Mouse (Mus musculus) kidney, adult 2 months (tissue): ENCODE data around the gene Il5ra. TPM values are rescaled to one million over a fixed set of nuclear protein-coding genes. Genes with fewer than 3 reads are reported as not detected.

Source experiments
- DNase-seq: peaks from one replicate; pipeline ENCODE4 v3.0.0; 2021
- H3K27ac ChIP-seq: fragments of 200-500 bp; 2 replicates; pipeline ENCODE4 v1.5.1; 2012; ENCODE audit warnings: low read depth, low read length, control low read depth, inconsistent platforms; ENCODE audit not compliant: insufficient read depth
- H3K27me3 ChIP-seq: fragments of 200-500 bp; replicated peaks from 2 replicates; pipeline ENCODE4 v1.6.1; 2012; ENCODE audit warnings: mild to moderate bottlenecking, moderate library complexity, low read length, inconsistent platforms; ENCODE audit not compliant: control insufficient read depth, insufficient read depth
- H3K36me3 ChIP-seq: fragments of 200-500 bp; 2 replicates; pipeline ENCODE4 v1.6.1; 2012; ENCODE audit warnings: mild to moderate bottlenecking, moderate library complexity, low read length, inconsistent platforms; ENCODE audit not compliant: control insufficient read depth, insufficient read depth
- H3K4me1 ChIP-seq: fragments of 200-500 bp; 2 replicates; pipeline ENCODE4 v1.6.1; 2011; ENCODE audit warnings: low read length; ENCODE audit not compliant: control insufficient read depth, insufficient read depth
- H3K4me3 ChIP-seq: fragments of 200-500 bp; 2 replicates; pipeline ENCODE4 v1.5.1; 2011; ENCODE audit warnings: mild to moderate bottlenecking, low read depth, low read length, control low read depth; ENCODE audit not compliant: insufficient read depth
- CTCF ChIP-seq: fragments of 200-500 bp; conservative IDR thresholded peaks from 2 replicates; pipeline ENCODE4 v1.5.1; 2011; ENCODE audit warnings: low read depth, mild to moderate bottlenecking, control low read depth, low read length, moderate library complexity, mixed read lengths; ENCODE audit not compliant: insufficient read depth, insufficient read length
- POLR2A ChIP-seq: fragments of 200-500 bp; IDR thresholded peaks from one replicate; pipeline ENCODE4 v1.6.1; 2011; ENCODE audit warnings: low read depth, low read length, control low read depth
- WGBS: fragments of 180-500 bp; shearing (Covaris S2); methylation state at CpG from one replicate; pipeline ENCODE4 v1.1.7; 2018; 5-methylcytosine and 5-hydroxymethylcytosine counted together
- polyA plus RNA-seq: library from polyadenylated mRNA; depleted of rRNA; stranded (reverse); fragments of >200 nt; gene quantifications from 2 replicates; pipeline ENCODE4 v1.2.3, GENCODE M21; 2012

The Il5ra gene
- polyA plus RNA-seq, 1 experiment: 0.94 TPM

DNA sequence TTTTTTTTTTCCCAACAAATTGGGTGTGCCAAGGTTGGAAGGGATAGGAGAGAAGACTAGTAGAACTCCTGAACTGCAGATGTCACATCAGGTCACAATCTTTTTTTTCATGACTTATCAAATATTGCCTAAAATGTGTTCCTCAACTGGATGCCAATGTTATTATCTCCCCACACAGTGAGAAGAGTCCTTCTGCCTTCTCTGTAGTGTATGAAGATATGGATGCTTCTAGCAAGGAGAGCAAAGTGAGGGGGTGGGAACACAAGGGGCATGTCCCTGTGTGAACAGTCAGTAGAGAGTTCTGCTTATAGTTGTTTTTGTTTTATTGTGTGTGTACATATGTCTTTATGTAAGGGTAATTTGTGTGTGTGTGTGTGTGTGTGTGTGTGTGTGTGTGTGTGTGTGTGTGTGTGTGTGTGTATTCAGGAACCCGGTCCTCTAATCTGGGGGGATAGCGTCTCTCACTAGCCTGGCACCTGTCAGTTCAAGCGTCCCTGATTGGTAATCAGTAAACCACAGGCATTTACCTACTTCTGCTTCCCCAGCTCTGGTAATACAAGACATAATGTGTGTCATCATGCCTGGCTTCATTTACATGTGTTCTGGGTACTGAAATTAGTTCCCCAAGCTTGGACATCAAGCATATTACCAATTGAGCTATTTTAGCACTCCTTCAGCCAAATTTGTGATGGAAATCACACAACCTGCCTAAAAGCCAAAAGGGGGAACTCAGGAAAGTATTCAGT, 11.8 kb upstream of the Il5ra start:
- no peak for DNase-seq
- no peaks in the 10 kb centered on the region for H3K36me3 ChIP-seq
- 78% methylated on average over 3 of the region's 3 CpGs for WGBS
- no peaks in the 10 kb centered on the region for H3K27me3 ChIP-seq
- H3K4me1 ChIP-seq: no peaks in the 10 kb centered on the region
- no peak for TF ChIP-seq POLR2A
- no peak for TF ChIP-seq CTCF
- no peak overlapping the region for H3K4me3 ChIP-seq
- H3K27ac ChIP-seq: no peak overlapping the region

DNA sequence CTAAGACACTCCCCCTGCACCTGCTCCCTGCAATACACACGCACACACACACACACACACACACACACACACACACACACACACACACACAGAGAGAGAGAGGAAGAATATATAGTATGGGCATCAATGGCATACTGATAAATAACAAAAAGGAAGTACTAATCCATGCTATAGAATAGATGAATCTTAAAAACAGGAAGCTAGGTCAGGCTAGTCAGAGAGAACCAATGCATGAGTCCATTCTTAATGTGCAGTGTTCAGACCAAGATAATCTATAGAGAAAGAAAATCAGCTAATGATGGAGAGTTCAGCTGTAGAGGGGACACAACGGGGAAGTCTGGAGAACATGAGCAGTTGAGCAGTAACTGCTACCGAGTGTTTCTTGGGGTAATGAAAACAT, 9.5 kb upstream of the Il5ra start:
- 83% methylated on average over 3 of the region's 3 CpGs for WGBS
- TF ChIP-seq POLR2A: no peak
- TF ChIP-seq CTCF: no peak
- Histone ChIP-seq H3K27me3 (no peaks in the 10 kb centered on the region), H3K27ac (no peak overlapping the region), H3K4me3 (no peak overlapping the region), H3K4me1 (no peaks in the 10 kb centered on the region), H3K36me3 (no peaks in the 10 kb centered on the region)
- DNase-seq: no peak

DNA sequence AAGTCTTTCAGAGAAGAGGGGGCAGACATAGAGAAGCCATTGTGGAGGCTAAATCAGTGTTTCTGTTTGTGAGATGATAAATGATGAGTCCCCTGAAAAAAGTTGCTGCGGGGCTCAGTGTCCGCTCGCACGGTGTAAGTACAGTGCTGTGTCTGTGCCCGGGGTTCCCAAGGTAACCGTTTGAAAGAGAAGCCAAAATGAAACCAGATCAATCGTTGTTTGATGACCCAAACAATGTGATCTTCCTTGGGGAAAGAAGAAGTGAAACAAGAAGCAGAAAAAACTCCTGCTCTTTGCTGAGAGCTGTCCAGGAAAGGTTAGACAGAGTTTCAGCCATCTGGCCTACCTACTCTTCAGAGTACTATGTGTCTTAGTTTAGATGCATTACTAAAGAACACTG, 1.5 kb upstream of the Il5ra start:
- no peaks in the 10 kb centered on the region for H3K4me1 ChIP-seq
- no peaks in the 10 kb centered on the region for H3K36me3 ChIP-seq
- TF ChIP-seq CTCF (no peak), POLR2A (no peak)
- DNase-seq: no peak
- no peak overlapping the region for H3K27ac ChIP-seq
- H3K4me3 ChIP-seq: no peak overlapping the region
- 69% methylated on average over 7 of the region's 7 CpGs for WGBS
- H3K27me3 ChIP-seq: no peaks in the 10 kb centered on the region

DNA sequence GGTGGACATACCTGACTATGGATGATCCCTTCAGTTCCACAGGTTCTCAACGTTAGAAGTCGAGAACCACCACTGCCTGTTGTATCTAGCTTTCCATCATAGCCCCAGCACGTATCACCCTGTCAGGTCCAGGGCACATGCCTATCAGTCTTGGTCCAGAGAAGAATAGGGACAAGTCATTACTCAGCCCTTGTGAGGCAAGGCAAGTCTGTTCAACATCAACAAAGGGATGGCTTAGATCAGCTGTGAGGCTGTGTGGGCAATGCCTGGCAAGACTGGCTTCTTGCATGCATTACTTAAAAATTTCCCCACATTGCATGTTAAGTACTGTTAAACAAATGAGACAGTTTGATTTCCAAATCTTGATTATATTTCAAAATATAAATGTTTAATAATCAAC, 1.0 kb downstream of the Il5ra start:
- no peaks in the 10 kb centered on the region for H3K4me1 ChIP-seq
- no peaks in the 10 kb centered on the region for H3K27me3 ChIP-seq
- H3K4me3 ChIP-seq: no peak overlapping the region
- H3K27ac ChIP-seq: no peak overlapping the region
- H3K36me3 ChIP-seq: no peaks in the 10 kb centered on the region
- DNase-seq: no peak
- 85% methylated on average over 3 of the region's 3 CpGs for WGBS
- TF ChIP-seq CTCF (no peak), POLR2A (no peak)

DNA sequence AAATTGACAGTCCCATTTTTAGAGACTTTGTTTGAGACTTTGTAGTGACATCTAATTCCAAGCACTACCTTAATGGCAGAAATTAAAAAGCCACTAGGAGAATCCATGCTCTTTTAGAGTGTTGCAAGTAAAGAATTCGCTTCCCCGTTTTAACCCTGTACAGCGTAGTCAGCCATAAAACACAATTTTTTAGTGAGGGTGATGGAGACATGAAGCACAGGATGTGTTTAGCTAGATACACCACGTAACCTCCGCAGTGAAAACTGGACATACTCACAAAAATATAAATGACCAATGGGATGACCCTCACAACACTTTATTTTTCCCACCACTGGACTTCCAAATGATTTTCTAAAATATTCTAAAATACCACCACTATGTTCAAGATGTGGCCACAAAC, 1.6 kb downstream of the Il5ra start:
- Histone ChIP-seq H3K27me3 (no peaks in the 10 kb centered on the region), H3K4me3 (no peak overlapping the region), H3K27ac (no peak overlapping the region), H3K36me3 (no peaks in the 10 kb centered on the region), H3K4me1 (no peaks in the 10 kb centered on the region)
- TF ChIP-seq POLR2A: no peak
- no peak for TF ChIP-seq CTCF
- 92% methylated on average over 5 of the region's 5 CpGs for WGBS
- no peak for DNase-seq

DNA sequence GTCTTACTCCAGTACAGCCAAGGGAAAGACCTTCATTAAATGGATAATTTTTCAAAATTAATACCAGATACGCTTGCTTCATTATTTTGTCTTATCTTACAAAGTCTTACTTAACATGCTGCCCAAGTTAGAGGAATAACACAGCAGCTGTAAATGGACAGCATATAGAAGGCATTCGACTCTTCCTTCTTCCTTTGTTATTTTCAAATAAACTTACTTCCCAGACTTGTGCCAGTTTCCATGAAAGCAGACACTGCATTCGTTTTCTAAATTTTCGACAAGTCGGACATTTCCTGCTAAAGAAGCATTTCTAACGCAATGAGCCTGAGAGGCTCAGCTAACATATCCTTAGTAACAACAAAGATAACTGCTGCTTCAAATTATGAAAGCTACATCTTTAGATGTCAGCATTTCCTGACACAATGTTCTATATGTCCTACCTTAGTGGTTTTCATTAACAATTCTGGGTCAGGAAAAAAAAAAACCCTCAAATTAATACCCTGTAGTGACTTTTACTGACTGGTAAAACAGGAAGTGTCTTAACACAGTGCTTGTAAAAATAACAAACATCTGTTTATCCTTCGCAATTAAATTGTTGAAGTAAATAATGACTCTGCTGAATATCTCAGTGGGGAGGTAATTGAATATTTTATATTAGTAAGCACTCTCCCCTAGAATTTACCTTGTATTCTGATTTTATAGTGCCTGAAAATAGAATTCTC, 3.0 kb downstream of the Il5ra start:
- Histone ChIP-seq H3K4me3 (no peak overlapping the region), H3K27ac (no peak overlapping the region), H3K4me1 (no peaks in the 10 kb centered on the region), H3K36me3 (no peaks in the 10 kb centered on the region), H3K27me3 (no peaks in the 10 kb centered on the region)
- no peak for DNase-seq
- TF ChIP-seq POLR2A (no peak), CTCF (no peak)
- 67% methylated on average over 7 of the region's 7 CpGs for WGBS

DNA sequence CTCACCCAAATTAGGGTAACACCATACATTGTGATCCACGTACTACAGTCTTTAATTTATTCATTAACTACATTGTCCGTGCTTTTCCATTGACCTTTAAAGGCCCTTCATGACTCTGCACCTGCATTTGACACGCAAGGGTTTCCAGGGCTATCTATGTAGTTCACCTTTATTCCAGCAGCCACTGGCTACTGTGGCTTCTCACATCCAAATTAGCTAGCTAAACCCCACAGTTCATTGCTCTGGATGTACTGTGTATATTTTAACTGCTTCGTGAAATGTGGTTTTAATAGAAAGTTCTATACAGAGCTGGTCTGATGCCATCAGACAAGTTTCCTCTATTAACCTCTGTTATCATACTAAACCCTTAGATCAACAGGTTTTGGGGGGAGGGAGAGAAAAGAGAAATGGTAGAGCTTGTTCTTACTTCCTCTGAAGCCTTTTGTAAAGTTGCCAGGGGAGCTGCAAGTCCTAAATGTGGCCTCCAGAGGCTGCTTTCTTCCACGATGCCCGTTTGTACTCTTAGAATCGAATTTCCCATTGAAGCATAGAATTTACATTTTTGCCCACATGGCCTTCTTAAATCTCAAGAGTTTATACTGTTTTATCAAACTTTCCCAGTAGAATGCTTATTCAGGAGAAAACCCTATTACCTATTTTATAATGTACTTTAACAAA, 5.1 kb downstream of the Il5ra start:
- no peak for DNase-seq
- WGBS: 63% methylated on average over 7 of the region's 7 CpGs
- no peaks in the 10 kb centered on the region for H3K36me3 ChIP-seq
- H3K4me1 ChIP-seq: no peaks in the 10 kb centered on the region
- TF ChIP-seq POLR2A: no peak
- TF ChIP-seq CTCF: no peak
- no peaks in the 10 kb centered on the region for H3K27me3 ChIP-seq
- no peak overlapping the region for H3K4me3 ChIP-seq
- H3K27ac ChIP-seq: no peak overlapping the region
